Mouse (Mus musculus) monocyte, adult 5-6 weeks (primary cell): ENCODE data around the gene Ifit1. TPM values are rescaled to one million over a fixed set of nuclear protein-coding genes. Genes with fewer than 3 reads are reported as not detected.
"Not testable (repeated sequence)": the region's sequence is repeated elsewhere in the genome, so short reads cannot be mapped to it uniquely, and the experiment has no call there.

ENCODE experiments used
- ATAC-seq: fragments of 153-309, 156-312 bp; replicated peaks from 2 replicates; pipeline ENCODE4 v1.8.0; 2017; ENCODE audit warnings: mild to moderate bottlenecking; ENCODE audit not compliant: low TSS enrichment, insufficient number of reproducible peaks, severe bottlenecking, poor library complexity, low FRiP score
- total RNA-seq: library from RNA; stranded (forward); fragments of 200-1000, 200-491, 200-594 nt; gene quantifications from 3 replicates; pipeline ENCODE4 v1.2.3, GENCODE M21; 2017

Gene Ifit1
- total RNA-seq = 0.86 to 4.6 TPM (median 2.9 TPM) in 3 replicates

- ATAC-seq = peak; percentile 76
Observed at GRCm38 (mm10) chr19:34640623-34641022, at the start of gene Ifit1, which contains the start of gene Ifit1bl2. Gene Ifit1 (plus strand): TSS chr19:34640871. Gene Ifit1bl2 (minus strand): TSS chr19:34640743.

- no peak for ATAC-seq
Observed at GRCm38 (mm10) chr19:34593456-34593855, 47.2 kb upstream of the Ifit1 start.

DNA sequence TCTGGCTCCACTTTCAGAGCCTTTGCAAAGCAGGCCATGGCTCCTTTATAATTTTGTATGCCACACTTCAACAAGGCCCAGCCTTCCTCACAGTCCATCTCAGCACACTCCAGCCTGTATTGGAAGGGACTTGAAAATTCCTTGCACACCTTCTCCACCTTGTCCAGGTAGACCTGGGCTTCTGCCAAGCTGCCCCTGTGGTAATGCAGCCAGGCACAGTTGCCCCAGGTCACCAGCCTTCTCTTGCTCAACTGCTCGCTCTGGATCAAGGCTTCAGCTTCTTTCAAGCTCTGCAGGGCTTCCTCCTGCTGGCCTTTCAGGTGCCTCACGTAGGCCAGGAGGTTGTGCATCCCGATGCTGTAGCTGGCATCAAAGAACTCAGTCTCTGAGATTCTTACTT is 46.1 kb upstream of the Ifit1 start:
- ATAC-seq = not testable (repeated sequence)

DNA sequence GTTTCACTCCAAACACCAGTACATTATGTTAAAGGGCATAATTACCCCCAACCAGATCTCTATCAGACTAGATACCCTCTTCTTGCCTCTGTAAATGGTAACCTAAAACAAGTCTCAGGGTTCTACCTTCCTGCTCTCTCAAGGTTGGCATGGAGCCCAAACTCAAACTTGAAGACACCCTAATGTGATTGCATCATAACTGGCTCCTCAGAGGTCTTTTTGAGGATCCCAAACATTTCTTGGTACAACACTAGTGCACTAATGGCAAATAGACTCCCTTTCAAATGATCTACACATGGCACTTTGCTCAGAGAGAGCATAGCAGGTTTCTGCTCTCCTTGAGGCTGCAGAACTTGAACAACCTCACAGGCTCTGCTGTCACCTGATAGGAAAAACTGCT is 43.9 kb upstream of the Ifit1 start:
- no peak for ATAC-seq

DNA sequence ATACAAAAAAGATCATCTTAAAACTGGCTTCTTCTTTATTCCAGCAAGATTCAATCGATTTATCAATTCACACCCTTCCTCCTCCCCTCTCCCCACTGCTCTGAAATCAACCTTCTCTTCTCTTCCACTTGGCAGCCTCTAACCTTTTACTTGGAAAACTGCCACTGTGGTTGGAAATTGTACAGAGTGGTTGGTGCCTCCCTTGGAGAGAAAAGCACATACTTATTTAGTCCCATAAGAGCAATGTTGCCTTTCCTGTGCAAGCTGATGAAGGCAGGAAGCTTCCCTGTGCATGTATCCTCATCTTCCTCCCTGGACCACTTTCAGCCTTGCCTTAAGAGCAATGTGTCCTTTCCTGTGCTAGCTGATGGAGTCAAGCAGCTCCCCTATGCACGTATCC is 42.3 kb upstream of the Ifit1 start:
- no peak for ATAC-seq

GRCm38 (mm10) chr19:34599250-34599649 is 41.4 kb upstream of the Ifit1 start:
- peak; percentile 74 for ATAC-seq

DNA sequence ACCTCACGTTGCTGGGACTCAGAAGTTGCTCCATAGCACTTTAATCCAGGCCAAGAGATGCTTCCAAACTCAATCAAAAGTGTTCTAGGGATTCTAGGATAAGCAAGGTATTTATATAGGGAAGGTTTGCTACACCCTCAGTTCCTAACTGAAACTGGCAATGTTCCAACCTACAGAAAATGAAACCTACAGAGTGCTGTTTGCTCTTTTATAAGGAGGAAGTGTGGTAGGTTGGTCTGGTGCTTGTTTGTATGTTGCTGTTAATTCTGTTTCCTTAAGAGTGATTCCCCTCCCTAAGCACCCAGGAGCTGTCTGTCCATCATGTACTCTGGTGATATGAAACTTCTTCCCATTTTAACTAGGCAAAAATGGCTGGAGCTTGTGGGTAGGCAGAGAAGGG is 38.8 kb upstream of the Ifit1 start, which contains the start of gene Ifit1bl1:
Gene Ifit1bl1 (minus strand): TSS at position 69 of the 400 bp plus-strand sequence.
- ATAC-seq = peak; percentile 73

- no peak for ATAC-seq
Observed at GRCm38 (mm10) chr19:34605472-34605871, 35.2 kb upstream of the Ifit1 start.

- ATAC-seq = peak; percentile 87
Observed at GRCm38 (mm10) chr19:34607237-34608051, 33.2 kb upstream of the Ifit1 start, which contains the start of gene Ifit3b. Gene Ifit3b (plus strand): TSS chr19:34607970.

DNA sequence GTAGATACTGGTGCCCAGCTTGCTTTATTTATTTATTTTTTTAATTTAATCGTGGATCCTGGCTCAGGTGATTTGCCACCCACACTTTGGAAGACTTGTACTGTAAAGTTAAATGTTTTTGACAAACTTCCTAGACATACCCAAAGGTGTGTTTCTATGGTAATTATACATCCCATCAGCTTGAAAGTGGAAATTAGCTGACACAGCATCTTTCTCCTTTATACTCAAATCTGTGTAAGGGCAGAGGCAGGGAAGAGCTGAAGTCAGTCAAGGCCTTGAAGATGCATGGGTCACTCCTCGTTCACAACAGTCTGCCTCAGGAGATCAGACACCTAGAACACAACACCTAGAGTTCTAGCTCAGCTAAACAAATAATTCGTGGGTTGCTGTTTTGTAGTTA is 30.6 kb upstream of the Ifit1 start:
- ATAC-seq = not testable (repeated sequence)

GRCm38 (mm10) chr19:34612243-34613001 is 28.2 kb upstream of the Ifit1 start:
- ATAC-seq = not testable (repeated sequence)

- no peak for ATAC-seq
Observed at GRCm38 (mm10) chr19:34620871-34621270, 19.8 kb upstream of the Ifit1 start.

DNA sequence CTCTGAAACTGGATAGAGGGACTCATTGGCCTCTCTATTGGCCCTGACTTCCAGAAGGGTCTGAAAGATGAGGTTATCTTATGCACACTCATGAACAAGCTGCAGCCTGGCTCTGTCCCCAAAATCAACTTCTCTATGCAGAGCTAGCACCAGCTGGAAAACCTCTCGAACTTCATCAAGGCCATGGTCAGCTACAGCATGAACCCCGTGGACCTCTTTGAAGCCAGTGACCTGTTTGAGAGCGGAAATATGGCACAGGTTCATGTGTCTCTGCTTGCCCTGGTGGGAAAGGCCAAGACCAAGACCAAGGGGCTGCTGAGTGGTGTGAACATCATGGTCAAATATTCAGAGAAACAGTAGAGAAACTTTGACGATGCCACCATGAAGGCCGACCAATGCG is 16.9 kb upstream of the Ifit1 start:
- no peak for ATAC-seq

DNA sequence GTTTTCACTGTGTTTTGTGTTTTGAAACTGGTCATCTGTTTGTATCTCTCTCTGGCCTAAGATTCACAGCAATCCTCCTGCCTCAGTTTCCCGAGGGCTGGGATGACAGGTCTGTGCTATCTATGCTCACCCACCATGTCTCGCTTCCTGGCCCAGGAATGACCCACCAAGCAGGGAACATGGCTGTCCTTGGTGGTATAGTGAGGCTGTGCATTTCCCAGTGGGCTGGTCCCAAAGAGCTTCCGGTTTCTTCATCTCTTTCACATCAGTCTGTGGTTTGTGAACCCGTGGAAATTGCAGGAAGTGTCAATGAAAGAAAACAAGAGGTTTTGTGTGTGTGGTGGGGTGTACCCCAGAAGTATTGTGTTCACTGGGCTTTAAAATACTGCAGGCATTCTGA is 16.0 kb upstream of the Ifit1 start:
- no peak for ATAC-seq

DNA sequence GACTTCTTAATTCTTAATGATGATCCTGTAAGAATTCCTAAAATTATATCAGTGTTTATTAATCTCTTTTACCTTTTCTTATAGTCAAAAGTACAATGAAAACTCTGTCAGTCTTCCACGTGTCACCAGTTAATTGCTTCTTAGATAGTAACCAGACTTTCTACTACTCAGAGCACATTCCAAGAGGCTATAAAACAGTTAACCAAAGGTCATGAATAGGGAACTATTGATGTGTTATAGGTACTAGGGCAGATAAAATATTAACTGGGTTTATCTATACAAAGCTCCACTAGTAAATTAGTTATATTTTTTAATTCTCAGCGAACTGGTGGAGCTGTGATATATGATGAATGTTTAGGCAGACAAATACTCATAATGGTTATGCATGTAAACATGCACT is 13.2 kb upstream of the Ifit1 start:
- ATAC-seq = no peak

- ATAC-seq = no peak
Observed at GRCm38 (mm10) chr19:34631487-34631886, 9.2 kb upstream of the Ifit1 start.

DNA sequence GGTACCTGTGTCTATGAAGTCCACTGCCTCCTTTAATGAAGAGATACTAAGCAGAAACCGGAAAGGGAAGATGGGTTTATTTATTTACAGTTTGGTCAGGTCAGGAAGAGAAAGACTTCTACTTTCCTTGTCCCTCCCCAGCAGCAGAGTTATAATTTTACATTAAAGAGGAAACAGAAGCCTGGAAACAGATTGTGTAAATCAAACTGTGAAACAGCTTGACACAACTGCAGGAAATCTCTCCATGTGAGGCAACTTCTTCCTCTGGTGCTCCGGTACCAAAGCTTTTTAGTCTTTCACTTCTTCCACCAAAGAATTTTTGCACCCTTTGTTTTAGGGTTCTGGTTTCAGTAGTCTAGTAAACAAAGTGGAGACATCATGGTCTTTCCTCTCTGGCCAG is 7.2 kb upstream of the Ifit1 start:
- no peak; the same call in 1 of the 2 replicates for ATAC-seq

DNA sequence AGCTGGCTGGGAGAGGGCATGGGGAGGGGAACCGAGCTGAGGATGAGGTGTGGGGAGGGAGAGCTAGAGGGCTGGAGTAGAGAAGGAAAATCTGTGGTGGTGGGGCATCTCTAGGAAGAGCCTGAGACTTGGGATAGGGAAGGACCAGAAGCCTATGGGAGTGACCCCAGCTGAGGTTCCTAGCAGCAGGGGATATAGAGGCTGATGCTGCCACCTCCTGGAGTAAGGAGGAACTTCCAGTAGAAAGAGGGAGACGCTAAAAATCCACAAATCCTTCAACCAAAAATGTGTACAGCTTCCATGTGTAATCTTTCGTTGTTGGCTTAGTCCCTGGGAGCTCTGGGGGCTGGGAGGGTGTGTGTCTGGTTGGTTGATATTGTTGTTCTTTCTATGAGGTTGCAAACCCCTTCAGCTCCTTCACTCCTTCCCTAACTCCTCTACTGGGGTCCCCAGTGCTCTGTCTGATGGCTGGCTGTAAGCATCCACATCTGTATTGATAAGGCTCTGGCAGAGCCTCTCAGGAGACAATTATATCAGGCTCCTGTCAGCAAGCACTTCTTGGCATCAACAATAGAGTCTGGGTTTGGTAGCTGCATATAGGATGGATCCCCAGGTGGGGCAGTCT is 3.6 kb upstream of the Ifit1 start:
- peak; percentile 54; the same call in 1 of the 2 replicates for ATAC-seq

GRCm38 (mm10) chr19:34642616-34643015 is 1.9 kb downstream of the Ifit1 start:
- ATAC-seq = no peak
